In the genomic region with DNA sequence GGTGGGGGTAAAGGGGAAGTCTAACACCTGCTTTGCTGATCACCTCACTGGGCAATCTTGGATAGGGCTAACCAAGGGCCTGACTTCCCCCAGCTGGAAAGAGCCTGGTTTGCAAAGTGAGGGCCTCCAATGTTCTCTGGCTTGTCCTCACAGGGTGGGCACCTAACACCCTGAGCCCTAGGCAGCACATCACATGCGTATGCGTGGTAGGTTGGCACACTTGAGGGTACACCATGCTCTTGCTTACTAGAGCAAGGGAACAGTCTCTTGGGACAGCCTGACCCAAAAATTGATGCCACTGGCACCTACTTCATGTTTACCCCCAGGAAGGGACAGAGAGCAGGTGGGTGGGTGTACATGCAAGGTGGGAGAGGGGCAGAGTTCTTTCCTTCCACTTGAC, we compare ENCODE assay signal across 11 mouse cellular contexts. TPM values are rescaled to one million over a fixed set of nuclear protein-coding genes. Genes with fewer than 3 reads are reported as not detected.
DNase-seq lines count a peak whose midpoint lies in the region; ATAC-seq and TF ChIP-seq lines count a peak whose summit lies in the region.
"Had no signal": no experiment of that assay in that cellular context is flagged by ENCODE, and none has a peak within 500 bp of the region (broad histone marks: within the 10 kb centered on the region; RNA-seq: fewer than 3 reads in every experiment).

No protein-coding gene starts in this region.

- peaks cover 36% of the 10 kb centered on the region for H3K4me1 ChIP-seq in heart, embryonic 15.5 days (replicated peaks)
- H3K4me1 ChIP-seq in cortical plate, adult 2 months (ENCODE audit: control insufficient read depth, insufficient read depth, low read length): peaks cover 4% of the 10 kb centered on the region
- H3K4me1 ChIP-seq in hindbrain, embryonic 13.5 days (replicated peaks): peaks cover 50% of the 10 kb centered on the region
- peaks cover 39% of the 10 kb centered on the region for H3K4me1 ChIP-seq in midbrain, embryonic 15.5 days

- no peak overlapping the region for H3K9ac ChIP-seq in heart, embryonic 15.5 days
- peak overlapping the region; percentile 95 for H3K9ac ChIP-seq in hindbrain, embryonic 13.5 days
- peak overlapping the region; percentile 70; the same call in 1 of the 2 replicates for H3K9ac ChIP-seq in midbrain, embryonic 15.5 days

- TF ChIP-seq POLR2A in cortical plate, adult 2 months (IDR thresholded peaks at IDR 0.05; ENCODE audit: extremely low read depth, insufficient read depth, low read length): no peak

- no peak for ATAC-seq in heart, embryonic 15.5 days (replicated peaks; ENCODE audit: insufficient number of reproducible peaks, insufficient read depth, low FRiP score, low read depth)
- no peak for ATAC-seq in hindbrain, embryonic 13.5 days (ENCODE audit: low FRiP score)
- no peak for ATAC-seq in midbrain, embryonic 15.5 days (replicated peaks)

- H3K36me3 ChIP-seq in heart, embryonic 15.5 days: no peaks in the 10 kb centered on the region
- H3K36me3 ChIP-seq in hindbrain, embryonic 13.5 days: no peaks in the 10 kb centered on the region
- no peaks in the 10 kb centered on the region for H3K36me3 ChIP-seq in midbrain, embryonic 15.5 days (replicated peaks)

- no peak for TF ChIP-seq CTCF in cortical plate, adult 2 months (IDR thresholded peaks at IDR 0.05; ENCODE audit: extremely low read depth, insufficient read depth, low read length)

- peak overlapping the region; percentile 98 for H3K4me2 ChIP-seq in heart, embryonic 15.5 days
- peak overlapping the region; percentile 76 for H3K4me2 ChIP-seq in hindbrain, embryonic 13.5 days
- H3K4me2 ChIP-seq in midbrain, embryonic 15.5 days: peak overlapping the region; percentile 63

- H3K9me3 ChIP-seq in heart, embryonic 15.5 days (replicated peaks): no peaks in the 10 kb centered on the region
- H3K9me3 ChIP-seq in hindbrain, embryonic 13.5 days: no peaks in the 10 kb centered on the region
- H3K9me3 ChIP-seq in midbrain, embryonic 15.5 days: no peaks in the 10 kb centered on the region

- DNase-seq in heart, adult 8-10 months (ENCODE audit: low spot score): no peak
- no peak for DNase-seq in adrenal gland, adult 8-10 months
- DNase-seq in layer of hippocampus, adult 18-20 months (ENCODE audit: low spot score in 2 of 2): no peak
- DNase-seq in spleen, postnatal 14 days (ENCODE audit: low spot score in 2 of 2): no peak
- DNase-seq: adrenal gland, postnatal 10 days; kidney, adult 8-10 months; thymus, postnatal 14 days had no signal

- H3K27me3 ChIP-seq in heart, embryonic 15.5 days: peaks cover 54% of the 10 kb centered on the region
- H3K27me3 ChIP-seq in hindbrain, embryonic 13.5 days: 0 out of 2 replicates have a peak, but pooled peaks cover 11% of the 10 kb centered on the region
- H3K27me3 ChIP-seq in midbrain, embryonic 15.5 days (replicated peaks): no peaks in the 10 kb centered on the region

- 0 out of 2 replicates have a peak overlapping the region, but pooled peaks have one; percentile 22 for H3K27ac ChIP-seq in heart, embryonic 15.5 days
- H3K27ac ChIP-seq in cortical plate, adult 2 months (ENCODE audit: insufficient read depth, low read length): no peak overlapping the region
- peak overlapping the region; percentile 95 for H3K27ac ChIP-seq in hindbrain, embryonic 13.5 days
- peak overlapping the region; percentile 81 for H3K27ac ChIP-seq in midbrain, embryonic 15.5 days

- 88% methylated on average over 2 of the region's 2 CpGs for WGBS in heart, embryonic 15.5 days
- 83% methylated on average over 2 of the region's 2 CpGs for WGBS in hindbrain, embryonic 13.5 days
- WGBS in midbrain, embryonic 15.5 days: 91% methylated on average over 2 of the region's 2 CpGs

- peak overlapping the region; percentile 66 for H3K4me3 ChIP-seq in heart, embryonic 15.5 days
- peak overlapping the region; percentile 81 for H3K4me3 ChIP-seq in cortical plate, adult 2 months (ENCODE audit: insufficient read depth, low read length)
- H3K4me3 ChIP-seq in hindbrain, embryonic 13.5 days: peak overlapping the region; percentile 76
- H3K4me3 ChIP-seq in midbrain, embryonic 15.5 days: peak overlapping the region; percentile 61

RNA-seq across cellular contexts. Expression of a gene that starts 2.0 kb away (rescaled TPM):
- polyA plus RNA-seq in heart, embryonic 15.5 days (2015; fragmentation: Nextera tagmentation; extraction: Ambion mirVana): 2.8 and 3.2 TPM in 2 replicates
- 10 to 100 TPM in 1 of 4 experiments, 1 to 10 TPM in 3; 7.4 to 10.2 (median 7.9) TPM for total RNA-seq in heart, adult 8-10 months (2022)
- polyA plus RNA-seq in cortical plate, adult 2 months (2012; rRNA removed): 45.2 and 52.9 TPM in 2 replicates
- polyA plus RNA-seq in hindbrain, embryonic 13.5 days (2015; fragmentation: Nextera tagmentation; extraction: Ambion mirVana): 8.4 and 9.7 TPM in 2 replicates
- polyA plus RNA-seq in midbrain, embryonic 15.5 days (2015; fragmentation: Nextera tagmentation; extraction: Ambion mirVana): 10.7 and 11.6 TPM in 2 replicates
- 1 to 10 TPM; 2.5 to 5.0 (median 4.0) TPM for total RNA-seq in adrenal gland, adult 8-10 months (2022)
- total RNA-seq in layer of hippocampus, adult 18-20 months (2021): 100 to 1,000 TPM in 1 of 2 experiments, 10 to 100 TPM in 1; 95.6 to 103 TPM

RNA-seq across cellular contexts. Expression of a gene that starts 46.6 kb away (rescaled TPM):
- polyA plus RNA-seq in heart, embryonic 15.5 days (2015; fragmentation: Nextera tagmentation; extraction: Ambion mirVana): 57.8 and 83.8 TPM in 2 replicates
- total RNA-seq in heart, adult 8-10 months (2022): 10 to 100 TPM; 42.4 to 49.4 (median 45.9) TPM
- polyA plus RNA-seq in cortical plate, adult 2 months (2012; rRNA removed): 48.1 and 56.2 TPM in 2 replicates
- 74.5 and 79.9 TPM in 2 replicates for polyA plus RNA-seq in hindbrain, embryonic 13.5 days (2015; fragmentation: Nextera tagmentation; extraction: Ambion mirVana)
- polyA plus RNA-seq in midbrain, embryonic 15.5 days (2015; fragmentation: Nextera tagmentation; extraction: Ambion mirVana): 67.5 and 69.4 TPM in 2 replicates
- total RNA-seq in adrenal gland, adult 8-10 months (2022): 10 to 100 TPM; 81.9 to 90.7 (median 84.3) TPM
- 10 to 100 TPM; 54.6 to 56.8 TPM for total RNA-seq in layer of hippocampus, adult 18-20 months (2021)

RNA-seq across cellular contexts. Expression of a gene that starts 52.4 kb away (rescaled TPM):
- polyA plus RNA-seq in heart, embryonic 15.5 days (2015; fragmentation: Nextera tagmentation; extraction: Ambion mirVana): 0.15 TPM in 1 of 2 replicates, not detected in the other
- under 1 TPM in 2 of 4 experiments, not detected in 2; 0.32 to 0.44 TPM for total RNA-seq in heart, adult 8-10 months (2022)
- polyA plus RNA-seq in cortical plate, adult 2 months (2012; rRNA removed): 0.25 and 0.27 TPM in 2 replicates
- polyA plus RNA-seq in hindbrain, embryonic 13.5 days (2015; fragmentation: Nextera tagmentation; extraction: Ambion mirVana): not detected in 2 replicates
- not detected in 2 replicates for polyA plus RNA-seq in midbrain, embryonic 15.5 days (2015; fragmentation: Nextera tagmentation; extraction: Ambion mirVana)
- 1 to 10 TPM; 1.4 to 4.8 (median 3.4) TPM for total RNA-seq in adrenal gland, adult 8-10 months (2022)
- total RNA-seq in layer of hippocampus, adult 18-20 months (2021): under 1 TPM in 1 of 2 experiments, not detected in 1; 0.25 TPM
